In genomic region chr2:32602600-32603054, GRCm38 (mm10) we compare ENCODE assay signal across 8 mouse cellular contexts. TPM values are rescaled to one million over a fixed set of nuclear protein-coding genes. Genes with fewer than 3 reads are reported as not detected.
DNase-seq lines count a peak whose midpoint lies in the region; ATAC-seq lines count a peak whose summit lies in the region.

No protein-coding gene starts in this region.

- peak overlapping the region; percentile 5; the same call in 1 of the 2 replicates for H3K4me3 ChIP-seq in forebrain, embryonic 11.5 days (ENCODE audit: low read depth, low read length)
- peak overlapping the region; percentile 43 for H3K4me3 ChIP-seq in heart, embryonic 15.5 days
- H3K4me3 ChIP-seq in liver, embryonic 13.5 days (replicated peaks): peak overlapping the region; percentile 54
- peak overlapping the region; percentile 48 for H3K4me3 ChIP-seq in stomach, embryonic 16.5 days (replicated peaks; ENCODE audit: low read length)

- peak; percentile 85 for DNase-seq in CD4-positive helper T cell, adult 2 months (ENCODE audit: low read depth, low spot score)
- peak; percentile 56 for DNase-seq in c-Kit-negative CD71-positive TER-119-positive erythroid progenitor cells, embryonic 14.5 days (ENCODE audit: low read depth, low spot score)
- DNase-seq in forebrain, embryonic 11.5 days (ENCODE audit: low spot score): peak; percentile 94
- peak; percentile 91 for DNase-seq in kidney, postnatal 14 days
- peak; percentile 81 for DNase-seq in liver, embryonic 13.5 days
- DNase-seq in neural tube, embryonic 10.5 days (ENCODE audit: extremely low spot score, low spot score): peak; percentile 92

- peak overlapping the region; percentile 32; the same call in 1 of the 2 replicates for H3K9ac ChIP-seq in forebrain, embryonic 11.5 days (ENCODE audit: low read length)
- 0 out of 2 replicates have a peak overlapping the region, but pooled peaks have one; percentile 15 for H3K9ac ChIP-seq in heart, embryonic 15.5 days
- H3K9ac ChIP-seq in liver, embryonic 13.5 days: peak overlapping the region; percentile 48; the same call in 1 of the 2 replicates
- H3K9ac ChIP-seq in stomach, embryonic 16.5 days (ENCODE audit: low read length): peak overlapping the region; percentile 66

- 0 out of 2 replicates have a peak, but pooled peaks have one; percentile 26 for ATAC-seq in forebrain, embryonic 11.5 days (replicated peaks; ENCODE audit: low FRiP score)
- no peak; the same call in 1 of the 2 replicates for ATAC-seq in heart, embryonic 15.5 days (replicated peaks; ENCODE audit: insufficient number of reproducible peaks, insufficient read depth, low FRiP score, low read depth)
- peak; percentile 54 for ATAC-seq in liver, embryonic 13.5 days (ENCODE audit: low read depth)
- ATAC-seq in stomach, embryonic 16.5 days (ENCODE audit: insufficient read depth, low FRiP score): peak; percentile 72; the same call in 1 of the 2 replicates

- peak overlapping the region; percentile 36 for H3K4me2 ChIP-seq in forebrain, embryonic 11.5 days (ENCODE audit: low read depth, low read length, severe bottlenecking)
- H3K4me2 ChIP-seq in heart, embryonic 15.5 days: peak overlapping the region; percentile 67
- peak overlapping the region; percentile 67 for H3K4me2 ChIP-seq in liver, embryonic 13.5 days
- H3K4me2 ChIP-seq in stomach, embryonic 16.5 days (ENCODE audit: low read depth, low read length): peak overlapping the region; percentile 50

- under 1% methylated on average over 11 of the region's 11 CpGs for WGBS in forebrain, embryonic 11.5 days
- WGBS in heart, embryonic 15.5 days: under 1% methylated on average over 11 of the region's 11 CpGs
- under 1% methylated on average over 11 of the region's 11 CpGs for WGBS in liver, embryonic 13.5 days (ENCODE audit: insufficient replicate concordance)
- WGBS in stomach, embryonic 16.5 days: 2% methylated on average over 11 of the region's 11 CpGs

- H3K27ac ChIP-seq in forebrain, embryonic 11.5 days (ENCODE audit: low read depth, low read length): no peak overlapping the region
- peak overlapping the region; percentile 60 for H3K27ac ChIP-seq in heart, embryonic 15.5 days
- peak overlapping the region; percentile 66 for H3K27ac ChIP-seq in liver, embryonic 13.5 days
- H3K27ac ChIP-seq in stomach, embryonic 16.5 days (ENCODE audit: low read length): peak overlapping the region; percentile 66

- H3K36me3 ChIP-seq in forebrain, embryonic 11.5 days (ENCODE audit: control insufficient read depth, insufficient read depth, low read length): no peaks in the 10 kb centered on the region
- peaks cover 4% of the 10 kb centered on the region; the same call in 1 of the 2 replicates for H3K36me3 ChIP-seq in heart, embryonic 15.5 days
- H3K36me3 ChIP-seq in liver, embryonic 13.5 days: 0 out of 2 replicates have a peak, but pooled peaks cover 4% of the 10 kb centered on the region
- H3K36me3 ChIP-seq in stomach, embryonic 16.5 days (ENCODE audit: control insufficient read depth, insufficient read depth, low read length): no peaks in the 10 kb centered on the region

- H3K9me3 ChIP-seq in forebrain, embryonic 11.5 days (ENCODE audit: control insufficient read depth, low read length): no peaks in the 10 kb centered on the region
- H3K9me3 ChIP-seq in heart, embryonic 15.5 days (replicated peaks): no peaks in the 10 kb centered on the region
- no peaks in the 10 kb centered on the region for H3K9me3 ChIP-seq in liver, embryonic 13.5 days (replicated peaks)
- no peaks in the 10 kb centered on the region for H3K9me3 ChIP-seq in stomach, embryonic 16.5 days (replicated peaks; ENCODE audit: control insufficient read depth, low read length)

- H3K4me1 ChIP-seq in forebrain, embryonic 11.5 days (replicated peaks; ENCODE audit: control insufficient read depth, insufficient read depth, low read length): 0 out of 2 replicates have a peak, but pooled peaks cover 2% of the 10 kb centered on the region
- H3K4me1 ChIP-seq in heart, embryonic 15.5 days (replicated peaks): peaks cover 21% of the 10 kb centered on the region
- peaks cover 48% of the 10 kb centered on the region for H3K4me1 ChIP-seq in liver, embryonic 13.5 days (replicated peaks)
- H3K4me1 ChIP-seq in stomach, embryonic 16.5 days (ENCODE audit: control insufficient read depth, insufficient read depth, low read length): peaks cover 12% of the 10 kb centered on the region

- no peaks in the 10 kb centered on the region for H3K27me3 ChIP-seq in forebrain, embryonic 11.5 days (ENCODE audit: control insufficient read depth, insufficient read depth, low read length)
- no peaks in the 10 kb centered on the region for H3K27me3 ChIP-seq in heart, embryonic 15.5 days
- H3K27me3 ChIP-seq in liver, embryonic 13.5 days: no peaks in the 10 kb centered on the region
- no peaks in the 10 kb centered on the region for H3K27me3 ChIP-seq in stomach, embryonic 16.5 days (ENCODE audit: control insufficient read depth, insufficient read depth, low read length)

RNA-seq across cellular contexts. Expression of gene St6galnac6, which starts 3.1 kb away (rescaled TPM):
- 4.7 and 5.1 TPM in 2 replicates for polyA plus RNA-seq in forebrain, embryonic 11.5 days (2014; fragmentation: Nextera tagmentation; extraction: Ambion mirVana)
- polyA plus RNA-seq in heart, embryonic 15.5 days (2015; fragmentation: Nextera tagmentation; extraction: Ambion mirVana): 28.5 and 29.0 TPM in 2 replicates
- 10.0 and 12.8 TPM in 2 replicates for polyA plus RNA-seq in liver, embryonic 13.5 days (2015; fragmentation: Nextera tagmentation; extraction: Ambion mirVana)
- polyA plus RNA-seq in stomach, embryonic 16.5 days (2015; fragmentation: Nextera tagmentation; extraction: Ambion mirVana): 17.1 and 18.5 TPM in 2 replicates

RNA-seq across cellular contexts. Expression of gene St6galnac4, which starts 15.7 kb away (rescaled TPM):
- polyA plus RNA-seq in forebrain, embryonic 11.5 days (2014; fragmentation: Nextera tagmentation; extraction: Ambion mirVana): 15.4 and 16.7 TPM in 2 replicates
- 33.5 and 38.7 TPM in 2 replicates for polyA plus RNA-seq in heart, embryonic 15.5 days (2015; fragmentation: Nextera tagmentation; extraction: Ambion mirVana)
- 13.5 and 14.1 TPM in 2 replicates for polyA plus RNA-seq in liver, embryonic 13.5 days (2015; fragmentation: Nextera tagmentation; extraction: Ambion mirVana)
- 19.8 and 22.9 TPM in 2 replicates for polyA plus RNA-seq in stomach, embryonic 16.5 days (2015; fragmentation: Nextera tagmentation; extraction: Ambion mirVana)

RNA-seq across cellular contexts. Expression of gene Ak1, which starts 18.9 kb away (rescaled TPM):
- polyA plus RNA-seq in forebrain, embryonic 11.5 days (2014; fragmentation: Nextera tagmentation; extraction: Ambion mirVana): 18.9 and 20.6 TPM in 2 replicates
- polyA plus RNA-seq in heart, embryonic 15.5 days (2015; fragmentation: Nextera tagmentation; extraction: Ambion mirVana): 360 and 390 TPM in 2 replicates
- polyA plus RNA-seq in liver, embryonic 13.5 days (2015; fragmentation: Nextera tagmentation; extraction: Ambion mirVana): 2.2 and 2.3 TPM in 2 replicates
- polyA plus RNA-seq in stomach, embryonic 16.5 days (2015; fragmentation: Nextera tagmentation; extraction: Ambion mirVana): 27.4 and 60.2 TPM in 2 replicates

RNA-seq across cellular contexts. Expression of gene 9430097D07Rik, which starts 27.1 kb away (rescaled TPM):
- 0.35 TPM in 1 of 2 replicates, not detected in the other for polyA plus RNA-seq in forebrain, embryonic 11.5 days (2014; fragmentation: Nextera tagmentation; extraction: Ambion mirVana)
- 0.08 TPM in 1 of 2 replicates, not detected in the other for polyA plus RNA-seq in heart, embryonic 15.5 days (2015; fragmentation: Nextera tagmentation; extraction: Ambion mirVana)
- not detected in 2 replicates for polyA plus RNA-seq in liver, embryonic 13.5 days (2015; fragmentation: Nextera tagmentation; extraction: Ambion mirVana)
- polyA plus RNA-seq in stomach, embryonic 16.5 days (2015; fragmentation: Nextera tagmentation; extraction: Ambion mirVana): 0.10 and 0.15 TPM in 2 replicates

RNA-seq across cellular contexts. Expression of gene Pip5kl1, which starts 28.0 kb away (rescaled TPM):
- 1.8 and 2.3 TPM in 2 replicates for polyA plus RNA-seq in forebrain, embryonic 11.5 days (2014; fragmentation: Nextera tagmentation; extraction: Ambion mirVana)
- polyA plus RNA-seq in heart, embryonic 15.5 days (2015; fragmentation: Nextera tagmentation; extraction: Ambion mirVana): 0.23 TPM in 1 of 2 replicates, not detected in the other
- 0.10 TPM in 1 of 2 replicates, not detected in the other for polyA plus RNA-seq in liver, embryonic 13.5 days (2015; fragmentation: Nextera tagmentation; extraction: Ambion mirVana)
- polyA plus RNA-seq in stomach, embryonic 16.5 days (2015; fragmentation: Nextera tagmentation; extraction: Ambion mirVana): 0.56 and 0.67 TPM in 2 replicates

Comparison
In these comparisons a context has a peak if more than half of its experiments do, and no peak if none do; other contexts are left out.
1. H3K9ac ChIP-seq: peak in every context shown above with its lines; median percentile 66 in stomach, embryonic 16.5 days; 48 in liver, embryonic 13.5 days; 32 in forebrain, embryonic 11.5 days; 15 in heart, embryonic 15.5 days.